Mouse (Mus musculus) inflammation-experienced regulatory T-cells, adult 6 months (primary cell): ENCODE results near the gene Dlg4. TPM values are rescaled to one million over a fixed set of nuclear protein-coding genes. Genes with fewer than 3 reads are reported as not detected.
"Not testable (repeated sequence)": the region's sequence is repeated elsewhere in the genome, so short reads cannot be mapped to it uniquely, and the experiment has no call there.

Source experiments
- ATAC-seq: one replicate; pipeline ENCODE4 v1.8.0; 2017
- polyA plus RNA-seq, 3 experiments: library from polyadenylated mRNA; unstranded; fragments of 100-300 nt; shearing (Covaris generic); gene quantifications; one replicate each; pipeline ENCODE4 v1.2.1; 2017

Gene Dlg4
- polyA plus RNA-seq, 3 experiments from 2014 or later, result 7.1 to 14.6 (median 11.2) TPM

GRCm38 (mm10) chr11:70053898-70054570 is 37.3 kb downstream of the Dlg4 start, which contains the start of gene Asgr1:
Gene Asgr1, plus strand, starts transcription at chr11:70054085.
- no peak for ATAC-seq

- ATAC-seq, result no peak
These were observed 39.0 kb downstream of the Dlg4 start for GRCm38 (mm10) chr11:70055618-70056214.

- no peak for ATAC-seq
These were observed 41.1 kb downstream of the Dlg4 start for GRCm38 (mm10) chr11:70057805-70058204.

- no peak for ATAC-seq
These were observed 43.2 kb downstream of the Dlg4 start for GRCm38 (mm10) chr11:70059930-70060329.

GRCm38 (mm10) chr11:70063053-70063452 is 46.3 kb downstream of the Dlg4 start:
- no peak for ATAC-seq

GRCm38 (mm10) chr11:70066701-70067100 is 50.0 kb downstream of the Dlg4 start:
- no peak for ATAC-seq

- ATAC-seq, result no peak
These were observed 51.5 kb downstream of the Dlg4 start for GRCm38 (mm10) chr11:70068245-70068644.

GRCm38 (mm10) chr11:70070057-70070456 is 53.3 kb downstream of the Dlg4 start:
- no peak for ATAC-seq

GRCm38 (mm10) chr11:70070603-70071002 is 53.9 kb downstream of the Dlg4 start:
- not testable (repeated sequence) for ATAC-seq

- ATAC-seq, result no peak
These were observed 57.8 kb downstream of the Dlg4 start for GRCm38 (mm10) chr11:70074379-70075071.

- no peak for ATAC-seq
These were observed 58.8 kb downstream of the Dlg4 start for GRCm38 (mm10) chr11:70075581-70075980.

GRCm38 (mm10) chr11:70077441-70077840 is 60.7 kb downstream of the Dlg4 start:
- ATAC-seq, result no peak

- no peak for ATAC-seq
These were observed 62.4 kb downstream of the Dlg4 start for GRCm38 (mm10) chr11:70079175-70079574.

GRCm38 (mm10) chr11:70079928-70080327 is 63.2 kb downstream of the Dlg4 start:
- peak; percentile 61 for ATAC-seq

GRCm38 (mm10) chr11:70080803-70081590 is 64.3 kb downstream of the Dlg4 start:
- ATAC-seq, result no peak

GRCm38 (mm10) chr11:70084563-70084962 is 67.8 kb downstream of the Dlg4 start:
- ATAC-seq, result no peak

- ATAC-seq, result no peak
These were observed 75.4 kb downstream of the Dlg4 start, which contains the start of gene Asgr2 for GRCm38 (mm10) chr11:70091986-70092783. Gene Asgr2, plus strand, starts transcription at chr11:70092644.

Other genes starting within 250 kb of the Dlg4 start
- gene Chrnb1, start 221.0 kb upstream of the Dlg4 start, polyA plus RNA-seq, result 1 to 10 TPM; 1.7 to 2.5 (median 1.8) TPM
- not detected for gene Fgf11, start 215.1 kb upstream of the Dlg4 start, polyA plus RNA-seq
- not detected for gene Tmem102, start 211.3 kb upstream of the Dlg4 start, polyA plus RNA-seq
- not detected for gene Gm39566, start 201.6 kb upstream of the Dlg4 start, polyA plus RNA-seq
- gene Spem2, start 198.5 kb upstream of the Dlg4 start, polyA plus RNA-seq, result not detected
- not detected for gene Spem1, start 194.8 kb upstream of the Dlg4 start, polyA plus RNA-seq
- gene Nlgn2, start 179.2 kb upstream of the Dlg4 start, polyA plus RNA-seq, result 1 to 10 TPM in 2 of 3 experiments, under 1 TPM in 1; 0.60 to 2.5 (median 1.2) TPM
- gene Tmem256, start 178.4 kb upstream of the Dlg4 start, polyA plus RNA-seq, result 100 to 1,000 TPM; 124 to 157 (median 131) TPM
- gene Plscr3, start 170.6 kb upstream of the Dlg4 start, polyA plus RNA-seq, result 10 to 100 TPM in 2 of 3 experiments, 1 to 10 TPM in 1; 7.3 to 20.2 (median 17.7) TPM
- under 1 TPM in 1 of 3 experiments, not detected in 2; 0.19 TPM for gene Tnk1, start 158.2 kb upstream of the Dlg4 start, polyA plus RNA-seq
- gene Tmem95, start 138.9 kb upstream of the Dlg4 start, polyA plus RNA-seq, result not detected
- 1 to 10 TPM in 1 of 3 experiments, under 1 TPM in 2; 0.58 to 1.5 (median 0.59) TPM for gene Kctd11, start 135.5 kb upstream of the Dlg4 start, polyA plus RNA-seq
- 100 to 1,000 TPM; 229 to 289 (median 266) TPM for gene Acap1, start 121.4 kb upstream of the Dlg4 start, polyA plus RNA-seq
- under 1 TPM; 0.39 to 0.98 (median 0.63) TPM for gene 2810408A11Rik, start 116.0 kb upstream of the Dlg4 start, polyA plus RNA-seq
- gene Neurl4, start 115.9 kb upstream of the Dlg4 start, polyA plus RNA-seq, result 1 to 10 TPM; 5.2 to 9.6 (median 9.0) TPM
- 100 to 1,000 TPM in 2 of 3 experiments, 10 to 100 TPM in 1; 91.9 to 128 (median 122) TPM for gene Gps2, start 103.1 kb upstream of the Dlg4 start, polyA plus RNA-seq
- gene Eif5a, start 95.0 kb upstream of the Dlg4 start, polyA plus RNA-seq, result 1,000 to 10,000 TPM; 1,103 to 1,192 (median 1,160) TPM
- gene Ybx2, start 81.1 kb upstream of the Dlg4 start, polyA plus RNA-seq, result not detected
- not detected for gene Slc2a4, start 68.8 kb upstream of the Dlg4 start, polyA plus RNA-seq
- 1 to 10 TPM in 1 of 3 experiments, not detected in 2; 1.1 TPM for gene Cldn7, start 52.2 kb upstream of the Dlg4 start, polyA plus RNA-seq
- 10 to 100 TPM; 25.8 to 35.6 (median 29.3) TPM for gene Ctdnep1, start 35.8 kb upstream of the Dlg4 start, polyA plus RNA-seq
- gene Elp5, start 34.4 kb upstream of the Dlg4 start, polyA plus RNA-seq, result 10 to 100 TPM; 61.5 to 78.3 (median 68.5) TPM
- gene Gabarap, start 25.8 kb upstream of the Dlg4 start, polyA plus RNA-seq, result 100 to 1,000 TPM; 352 to 384 (median 366) TPM
- gene Phf23, start 21.2 kb upstream of the Dlg4 start, polyA plus RNA-seq, result 10 to 100 TPM; 32.7 to 38.3 (median 36.0) TPM
- gene Dvl2, start 16.3 kb upstream of the Dlg4 start, polyA plus RNA-seq, result 1 to 10 TPM; 2.5 to 5.0 (median 4.9) TPM
- 100 to 1,000 TPM; 110 to 132 (median 128) TPM for gene Acadvl, start 1.5 kb upstream of the Dlg4 start, polyA plus RNA-seq
- not detected for gene Asgr1, start 37.1 kb downstream of the Dlg4 start, polyA plus RNA-seq
- gene Asgr2, start 75.7 kb downstream of the Dlg4 start, polyA plus RNA-seq, result not detected
- gene Mgl2, start 113.4 kb downstream of the Dlg4 start, polyA plus RNA-seq, result not detected
- under 1 TPM in 1 of 3 experiments, not detected in 2; 0.67 TPM for gene Clec10a, start 139.3 kb downstream of the Dlg4 start, polyA plus RNA-seq
- gene Slc16a11, start 195.8 kb downstream of the Dlg4 start, polyA plus RNA-seq, result under 1 TPM in 1 of 3 experiments, not detected in 2; 0.52 TPM
- 1 to 10 TPM; 2.3 to 4.3 (median 3.2) TPM for gene Slc16a13, start 204.1 kb downstream of the Dlg4 start, polyA plus RNA-seq
- under 1 TPM in 1 of 3 experiments, not detected in 2; 0.39 TPM for gene Bcl6b, start 212.9 kb downstream of the Dlg4 start, polyA plus RNA-seq
- gene 0610010K14Rik, start 221.0 kb downstream of the Dlg4 start, polyA plus RNA-seq, result 100 to 1,000 TPM; 133 to 147 (median 134) TPM
- gene Gm21988, start 222.9 kb downstream of the Dlg4 start, polyA plus RNA-seq, result 10 to 100 TPM in 1 of 3 experiments, 1 to 10 TPM in 2; 2.7 to 11.1 (median 6.1) TPM
- 100 to 1,000 TPM; 207 to 275 (median 255) TPM for gene Rnasek, start 222.9 kb downstream of the Dlg4 start, polyA plus RNA-seq
- gene Alox12, start 238.4 kb downstream of the Dlg4 start, polyA plus RNA-seq, result under 1 TPM in 1 of 3 experiments, not detected in 2; 0.47 TPM